Mouse (Mus musculus) bone marrow macrophage, adult 2 months (primary cell): ENCODE data around the gene Shc3.

Experiments used
- CTCF ChIP-seq: IDR thresholded peaks from 2 replicates; pipeline ENCODE4 v1.5.1; 2012; ENCODE audit warnings: low read depth, mild to moderate bottlenecking, low read length, moderate library complexity
- POLR2A ChIP-seq: IDR thresholded peaks from 2 replicates; pipeline ENCODE4 v1.6.1; 2012; ENCODE audit warnings: mild to moderate bottlenecking, low read depth, low read length, borderline replicate concordance

GRCm38 (mm10) chr13:51456190-51456878, 112.9 kb downstream of the Shc3 start:
- TF ChIP-seq CTCF (no peak), POLR2A (no peak)
